In genomic region chr13:75738957-75739356, GRCm38 (mm10) we compare ENCODE assay signal across 13 mouse cellular contexts. TPM values are rescaled to one million over a fixed set of nuclear protein-coding genes. Genes with fewer than 3 reads are reported as not detected.
DNase-seq lines count a peak whose midpoint lies in the region; ATAC-seq and TF ChIP-seq lines count a peak whose summit lies in the region.
"Had no signal": no experiment of that assay in that cellular context is flagged by ENCODE, and none has a peak within 500 bp of the region (broad histone marks: within the 10 kb centered on the region; RNA-seq: fewer than 3 reads in every experiment).

No protein-coding gene starts in this region.

- WGBS in heart, embryonic 10.5 days: 51% methylated on average over 3 of the region's 3 CpGs
- 82% methylated on average over 3 of the region's 3 CpGs for WGBS in midbrain, embryonic 11.5 days
- WGBS in midbrain, embryonic 15.5 days: 88% methylated on average over 3 of the region's 3 CpGs
- 41% methylated on average over 3 of the region's 3 CpGs for WGBS in liver, postnatal 0 days (ENCODE audit: insufficient replicate concordance)

- TF ChIP-seq EP300 in liver, postnatal 0 days (IDR thresholded peaks at IDR 0.05; ENCODE audit: low read depth): peak; percentile 28; the same call in 1 of the 2 replicates

- H3K27me3 ChIP-seq in heart, embryonic 10.5 days (ENCODE audit: insufficient read depth, poor library complexity, severe bottlenecking): no peaks in the 10 kb centered on the region
- no peaks in the 10 kb centered on the region for H3K27me3 ChIP-seq in midbrain, embryonic 11.5 days (ENCODE audit: control insufficient read depth, insufficient read depth, low read length)
- H3K27me3 ChIP-seq in midbrain, embryonic 15.5 days (replicated peaks): no peaks in the 10 kb centered on the region
- H3K27me3 ChIP-seq in liver, postnatal 0 days (ENCODE audit: insufficient read depth, low read length): no peaks in the 10 kb centered on the region
- H3K27me3 ChIP-seq: hindbrain, embryonic 15.5 days; neural tube, embryonic 15.5 days had no signal

- no peak for TF ChIP-seq CTCF in liver, postnatal 0 days (IDR thresholded peaks at IDR 0.05; ENCODE audit: low read depth)

- H3K36me3 ChIP-seq in heart, embryonic 10.5 days: no peaks in the 10 kb centered on the region
- no peaks in the 10 kb centered on the region for H3K36me3 ChIP-seq in midbrain, embryonic 11.5 days (ENCODE audit: control insufficient read depth, insufficient read depth, low read length)
- no peaks in the 10 kb centered on the region for H3K36me3 ChIP-seq in midbrain, embryonic 15.5 days (replicated peaks)
- H3K36me3 ChIP-seq in liver, postnatal 0 days (replicated peaks; ENCODE audit: insufficient read depth, low read length): peaks cover 8% of the 10 kb centered on the region
- H3K36me3 ChIP-seq: hindbrain, embryonic 15.5 days; midbrain, embryonic 10.5 days; neural tube, embryonic 15.5 days had no signal

- no peak overlapping the region for H3K4me3 ChIP-seq in heart, embryonic 10.5 days
- no peak overlapping the region for H3K4me3 ChIP-seq in midbrain, embryonic 11.5 days (ENCODE audit: low read depth, low read length)
- no peak overlapping the region for H3K4me3 ChIP-seq in midbrain, embryonic 15.5 days
- no peak overlapping the region for H3K4me3 ChIP-seq in liver, postnatal 0 days (ENCODE audit: low read depth, low read length)
- H3K4me3 ChIP-seq: hindbrain, embryonic 15.5 days; midbrain, embryonic 10.5 days; neural tube, embryonic 15.5 days had no signal

- peaks cover 21% of the 10 kb centered on the region; the same call in 1 of the 2 replicates for H3K4me1 ChIP-seq in heart, embryonic 10.5 days
- no peaks in the 10 kb centered on the region for H3K4me1 ChIP-seq in midbrain, embryonic 11.5 days (ENCODE audit: control insufficient read depth, insufficient read depth, low read length)
- no peaks in the 10 kb centered on the region for H3K4me1 ChIP-seq in midbrain, embryonic 15.5 days
- H3K4me1 ChIP-seq in liver, postnatal 0 days (ENCODE audit: insufficient read depth): peaks cover 50% of the 10 kb centered on the region
- H3K4me1 ChIP-seq: hindbrain, embryonic 15.5 days; midbrain, embryonic 10.5 days; neural tube, embryonic 15.5 days had no signal

- peak overlapping the region; percentile 24; the same call in 1 of the 2 replicates for H3K27ac ChIP-seq in heart, embryonic 10.5 days
- H3K27ac ChIP-seq in midbrain, embryonic 11.5 days (ENCODE audit: low read depth, low read length): no peak overlapping the region
- no peak overlapping the region for H3K27ac ChIP-seq in midbrain, embryonic 15.5 days
- peak overlapping the region; percentile 66 for H3K27ac ChIP-seq in liver, postnatal 0 days (ENCODE audit: low read depth)
- H3K27ac ChIP-seq: hindbrain, embryonic 15.5 days; midbrain, embryonic 10.5 days; neural tube, embryonic 15.5 days had no signal

- no peak overlapping the region for H3K4me2 ChIP-seq in midbrain, embryonic 11.5 days
- no peak overlapping the region for H3K4me2 ChIP-seq in midbrain, embryonic 15.5 days
- peak overlapping the region; percentile 54 for H3K4me2 ChIP-seq in liver, postnatal 0 days (ENCODE audit: low read depth, low read length)
- H3K4me2 ChIP-seq: hindbrain, embryonic 15.5 days; neural tube, embryonic 15.5 days had no signal

- H3K9me3 ChIP-seq in heart, embryonic 10.5 days: no peaks in the 10 kb centered on the region
- no peaks in the 10 kb centered on the region for H3K9me3 ChIP-seq in midbrain, embryonic 11.5 days (ENCODE audit: control insufficient read depth, low read length)
- no peaks in the 10 kb centered on the region for H3K9me3 ChIP-seq in midbrain, embryonic 15.5 days
- no peaks in the 10 kb centered on the region for H3K9me3 ChIP-seq in liver, postnatal 0 days (ENCODE audit: low read length)
- H3K9me3 ChIP-seq: hindbrain, embryonic 15.5 days; midbrain, embryonic 10.5 days; neural tube, embryonic 15.5 days had no signal

- DNase-seq in heart, embryonic 10.5 days (ENCODE audit: low spot score): no peak
- DNase-seq in heart, adult 18-20 months: no peak
- peak; percentile 66 for DNase-seq in midbrain, embryonic 11.5 days (ENCODE audit: low spot score, missing footprints)
- no peak for DNase-seq in liver, postnatal 0 days
- DNase-seq in cerebellum, adult 9-11 months: no peak
- DNase-seq in retina, postnatal 1 day: no peak
- no peak for DNase-seq in kidney, adult 11 months
- DNase-seq: cerebellum, postnatal 25 days; thymus, postnatal 14 days had no signal

- H3K9ac ChIP-seq in midbrain, embryonic 11.5 days (ENCODE audit: low read length): no peak overlapping the region
- no peak overlapping the region for H3K9ac ChIP-seq in midbrain, embryonic 15.5 days
- peak overlapping the region; percentile 24; the same call in 1 of the 2 replicates for H3K9ac ChIP-seq in liver, postnatal 0 days (replicated peaks)
- H3K9ac ChIP-seq: hindbrain, embryonic 15.5 days; neural tube, embryonic 15.5 days had no signal

- no peak for ATAC-seq in midbrain, embryonic 11.5 days (ENCODE audit: low FRiP score)
- ATAC-seq in midbrain, embryonic 15.5 days (replicated peaks): no peak
- peak; percentile 75 for ATAC-seq in liver, postnatal 0 days

RNA-seq across cellular contexts. Expression of gene Ell2, which starts 32.4 kb away (rescaled TPM):
- 9.6 and 12.5 TPM in 2 replicates for polyA plus RNA-seq in heart, embryonic 10.5 days (2016; fragmentation: Nextera tagmentation; extraction: Ambion mirVana)
- 10 to 100 TPM; 25.2 to 31.5 TPM for total RNA-seq in heart, adult 18-20 months (2021)
- polyA plus RNA-seq in midbrain, embryonic 11.5 days (2014; fragmentation: Nextera tagmentation; extraction: Ambion mirVana): 5.1 and 6.2 TPM in 2 replicates
- 1.7 and 2.5 TPM in 2 replicates for polyA plus RNA-seq in midbrain, embryonic 15.5 days (2015; fragmentation: Nextera tagmentation; extraction: Ambion mirVana)
- polyA plus RNA-seq in liver, postnatal 0 days (2015; fragmentation: Nextera tagmentation; extraction: Ambion mirVana): 12.1 and 13.7 TPM in 2 replicates

Comparison
In these comparisons a context has a peak if more than half of its experiments do, and no peak if none do; other contexts are left out.
1. H3K27ac ChIP-seq: peak in heart, embryonic 10.5 days (single experiment) and liver, postnatal 0 days (single experiment); none in midbrain, embryonic 11.5 days (single experiment) and midbrain, embryonic 15.5 days (single experiment).